Mouse (Mus musculus): Measurements from ENCODE around the gene Dph6.
"Not testable (repeated sequence)": the region's sequence is repeated elsewhere in the genome, so short reads cannot be mapped to it uniquely, and the experiment has no call there.

The Dph6 gene

DNA sequence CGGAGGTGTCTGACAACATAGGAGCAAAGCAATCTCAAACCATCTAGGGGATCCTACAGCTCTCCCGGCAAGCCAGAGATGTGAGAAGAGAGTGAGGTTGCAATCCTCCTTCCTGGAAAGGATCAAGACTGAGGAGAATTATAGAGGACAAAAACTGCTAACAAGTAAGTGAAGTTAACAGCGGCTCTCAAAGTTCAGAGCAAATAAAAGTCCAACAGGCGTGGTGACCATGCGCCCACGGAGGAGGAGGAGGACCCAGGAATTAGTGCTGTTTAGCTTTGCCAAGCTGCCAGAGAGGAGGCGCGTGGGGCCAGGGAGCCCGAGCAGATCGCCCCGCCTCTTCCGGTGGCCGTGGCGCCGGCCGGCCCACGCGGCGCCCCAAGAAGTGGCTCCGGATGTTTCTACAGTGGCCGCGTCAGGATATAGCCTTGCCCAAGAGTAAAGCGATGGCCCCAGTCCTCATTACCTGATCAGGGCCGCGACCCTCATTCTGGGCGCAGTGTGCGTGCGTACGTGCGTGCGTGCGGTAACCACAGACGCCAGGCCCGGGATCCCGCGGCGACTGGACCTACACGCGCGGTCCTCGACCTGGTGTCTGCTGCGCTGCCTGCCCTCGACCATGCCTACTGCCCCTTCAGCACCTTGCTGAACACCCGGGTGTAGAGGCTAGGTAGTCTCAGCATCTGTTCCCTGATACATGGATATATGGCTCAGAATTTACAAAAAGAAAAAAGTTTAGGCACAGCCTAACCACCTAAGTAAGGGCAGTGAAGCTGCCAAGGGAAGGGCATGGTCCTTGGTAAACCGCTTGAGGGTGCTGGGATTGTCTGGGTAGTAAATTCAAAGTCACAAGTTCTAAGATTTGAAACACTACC lies at the start of gene Dph6:
Gene Dph6, minus strand, starts transcription at position 600 of the 875 bp plus-strand sequence.
- DNase-seq (ENCODE audit: low read depth): peak; percentile 70

- no peak for DNase-seq (ENCODE audit: low read depth)
Measured at GRCm38 (mm10) chr2:114700966-114701685, 46.4 kb upstream of the Dph6 start.

DNA sequence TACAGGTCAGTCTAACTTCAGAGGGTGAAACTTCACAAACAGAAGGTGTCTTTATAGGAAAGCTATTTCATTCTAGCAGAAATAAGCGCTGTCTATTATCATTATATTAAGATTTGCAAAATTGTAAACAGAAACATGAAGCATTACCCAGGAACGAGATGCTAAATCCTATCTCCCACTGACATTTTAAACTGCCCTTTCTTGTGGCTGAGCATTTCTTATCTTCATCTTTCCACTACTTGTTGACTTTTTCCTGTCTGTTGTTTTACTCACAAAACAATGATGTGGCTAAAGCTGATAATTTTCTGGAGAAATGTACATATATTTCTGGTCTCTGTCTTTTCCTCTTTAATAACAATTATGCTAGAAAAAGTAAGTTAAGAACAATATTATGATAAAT lies 36.8 kb upstream of the Dph6 start:
- no peak for DNase-seq (ENCODE audit: low read depth)

DNA sequence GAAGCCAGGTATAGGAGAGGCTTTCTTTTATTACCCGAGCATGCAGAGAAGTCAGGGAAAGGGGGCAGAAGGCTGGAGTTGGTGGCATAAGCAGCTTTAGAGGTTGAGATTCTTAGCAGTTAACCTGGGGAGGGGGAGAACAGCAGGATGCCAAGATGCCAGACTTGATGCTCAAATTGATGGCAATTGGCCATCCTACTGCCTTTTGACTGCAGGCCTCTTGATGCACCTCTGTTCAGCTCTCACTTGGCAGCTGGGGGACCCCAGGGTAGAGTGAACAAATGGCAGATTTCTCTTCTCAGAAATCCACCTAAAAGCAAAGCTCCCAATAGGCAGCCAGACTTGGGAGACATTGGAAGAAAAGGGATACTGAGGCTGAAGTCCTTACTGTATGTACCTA lies 32.7 kb upstream of the Dph6 start:
- DNase-seq (ENCODE audit: low read depth): no peak

DNA sequence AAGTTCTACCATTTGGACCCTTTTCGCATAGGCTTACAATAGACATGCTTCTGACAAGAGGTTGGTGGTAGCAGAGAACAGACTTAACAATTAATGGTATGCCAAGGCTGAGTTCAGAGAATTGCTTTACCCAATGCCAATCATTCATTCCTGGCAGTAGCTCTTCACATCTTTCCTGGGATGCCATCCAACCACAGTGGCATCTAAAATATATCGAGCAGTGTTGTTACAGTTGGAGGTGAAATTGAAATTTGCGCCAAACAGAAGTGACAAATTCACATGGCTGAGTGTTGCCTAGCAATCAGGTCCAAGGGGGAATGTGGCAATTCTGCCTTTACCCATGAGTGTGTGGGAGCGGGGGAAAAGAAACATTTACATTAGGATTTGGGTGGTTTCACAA lies 32.3 kb upstream of the Dph6 start:
- no peak for DNase-seq (ENCODE audit: low read depth)

DNA sequence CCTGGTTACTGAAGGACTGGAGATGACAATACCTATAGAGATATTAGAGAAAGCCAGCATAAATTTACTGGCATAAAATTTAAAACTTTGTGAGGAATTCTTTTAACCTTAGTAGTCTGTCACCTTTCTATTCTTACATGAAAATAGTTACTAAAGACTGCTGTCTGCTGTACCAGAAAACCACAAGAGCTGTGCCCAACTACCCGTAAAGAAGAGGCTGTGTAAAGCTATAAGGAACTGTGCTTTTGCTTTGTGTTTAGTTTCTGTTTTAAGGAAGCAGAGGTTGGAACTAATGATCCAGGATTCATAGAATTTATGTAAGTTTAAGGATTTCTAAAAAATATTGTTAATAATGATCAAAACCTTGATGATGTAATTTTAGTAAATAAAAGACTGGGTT lies 19.1 kb upstream of the Dph6 start:
- DNase-seq (ENCODE audit: low read depth): no peak

GRCm38 (mm10) chr2:114670983-114671382 lies 16.2 kb upstream of the Dph6 start:
- no peak for DNase-seq (ENCODE audit: low read depth)

DNA sequence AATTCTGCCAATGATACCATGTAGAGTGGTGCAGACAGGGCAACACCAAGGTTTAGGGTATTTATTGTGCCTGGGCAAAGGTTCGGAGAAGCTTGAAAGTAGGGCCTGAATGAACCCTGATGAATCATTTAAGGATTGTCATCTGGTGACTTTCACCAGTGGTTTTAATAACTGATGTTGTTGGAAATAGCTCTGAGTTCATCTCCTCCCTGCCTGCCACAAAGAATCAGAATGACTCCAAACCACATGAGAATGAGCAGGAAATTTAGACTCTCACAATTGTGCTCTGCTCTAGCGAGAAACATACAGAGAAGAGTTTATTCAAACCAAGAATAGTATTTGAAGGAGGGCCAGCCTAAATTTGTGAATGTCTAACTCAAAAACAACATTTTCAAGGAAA lies 4.2 kb upstream of the Dph6 start:
- no peak for DNase-seq (ENCODE audit: low read depth)

DNA sequence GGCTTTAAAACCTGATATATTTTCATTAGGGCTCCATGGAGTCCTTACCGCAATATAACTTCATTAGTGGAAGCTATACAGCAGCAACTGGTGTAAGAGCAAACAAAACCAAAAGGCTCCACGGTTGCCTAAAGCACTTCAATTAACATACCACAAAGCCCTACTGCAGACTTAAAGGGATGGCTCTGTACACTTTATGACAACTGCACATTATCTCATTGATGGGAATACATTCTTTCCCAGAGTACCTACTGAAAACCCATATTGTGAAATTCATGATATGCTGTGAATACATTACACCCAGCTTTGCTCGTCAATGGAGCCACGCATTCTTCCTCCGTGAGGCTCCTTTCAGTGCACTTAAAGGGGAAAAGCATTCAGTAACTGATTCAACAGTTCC lies 8.5 kb downstream of the Dph6 start:
- no peak for DNase-seq (ENCODE audit: low read depth)

DNA sequence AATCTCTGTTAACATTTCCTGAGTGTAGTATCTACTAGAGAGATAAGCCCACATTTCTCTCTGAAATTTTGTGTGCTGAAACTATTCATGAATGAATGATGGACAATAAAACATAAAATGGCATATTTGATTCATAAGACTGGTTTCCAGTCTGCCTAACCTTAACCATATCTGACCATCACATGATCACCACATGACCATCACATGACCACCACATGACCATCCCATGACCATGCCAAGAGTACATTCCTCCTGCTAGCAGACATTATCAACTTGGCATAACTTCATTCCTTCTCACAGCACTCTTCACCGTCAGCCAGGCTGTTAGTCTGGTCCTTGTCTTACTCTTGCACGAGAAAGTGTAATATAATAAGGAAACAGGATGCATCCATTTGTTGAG lies 10.9 kb downstream of the Dph6 start:
- DNase-seq (ENCODE audit: low read depth): no peak

GRCm38 (mm10) chr2:114624683-114625082 lies 30.1 kb downstream of the Dph6 start:
- DNase-seq (ENCODE audit: low read depth): no peak

- no peak for DNase-seq (ENCODE audit: low read depth)
Measured at GRCm38 (mm10) chr2:114622550-114622939, 32.2 kb downstream of the Dph6 start.

DNA sequence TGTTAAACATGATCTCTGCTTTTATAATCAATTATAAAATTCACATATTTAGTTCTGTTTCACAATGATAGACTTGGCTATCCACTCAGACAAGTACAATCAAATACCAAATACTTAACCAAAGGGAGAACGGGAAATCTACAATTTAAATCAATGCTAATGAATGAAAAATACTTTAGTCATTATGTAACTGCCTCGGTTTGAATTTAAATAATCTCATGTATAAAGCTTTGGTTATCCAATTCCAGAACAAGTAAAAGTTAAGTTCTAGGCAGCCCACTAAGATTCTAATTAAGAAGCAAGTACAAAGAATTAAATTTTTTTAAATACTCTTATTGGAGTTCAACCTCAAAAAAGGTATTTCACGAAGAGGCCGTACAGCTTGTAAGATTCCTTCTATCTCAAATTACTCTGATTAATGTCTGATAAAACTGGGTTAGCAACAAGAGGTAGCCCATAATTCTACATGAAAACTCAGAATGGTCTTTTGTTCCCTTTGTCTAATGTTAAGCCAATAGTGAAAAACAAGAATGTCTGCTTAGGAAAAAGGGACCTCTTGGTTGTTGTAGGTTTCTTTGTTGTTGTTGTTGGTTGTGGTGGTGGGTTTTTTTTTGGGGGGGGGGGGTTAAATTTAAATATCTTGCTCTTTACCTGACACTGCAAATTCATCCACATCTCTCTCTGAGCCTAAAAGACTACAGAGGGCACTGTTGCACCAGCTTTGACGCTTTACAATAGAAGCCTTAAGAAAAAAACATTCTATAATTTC lies 32.8 kb downstream of the Dph6 start:
- peak; percentile 10 for DNase-seq (ENCODE audit: low read depth)

DNA sequence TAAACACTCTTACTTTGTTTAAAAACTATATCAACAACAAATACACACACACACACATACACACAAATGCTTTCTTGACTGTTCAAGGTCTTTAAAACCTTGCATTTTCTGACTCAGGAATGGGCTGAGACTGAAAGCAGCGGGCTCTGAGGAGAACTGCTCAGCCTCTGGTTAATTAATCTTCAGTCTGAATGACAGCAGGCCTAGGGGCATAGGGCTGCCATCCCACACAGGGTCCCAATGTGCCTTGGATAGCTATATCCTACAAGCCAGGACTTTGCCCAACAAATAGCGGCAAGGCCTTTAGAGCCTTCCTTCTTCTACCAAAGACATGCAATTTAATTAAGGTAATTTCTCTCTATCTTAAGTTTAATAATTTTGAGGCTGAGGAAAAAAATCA lies 43.2 kb downstream of the Dph6 start:
- DNase-seq (ENCODE audit: low read depth): no peak

- DNase-seq (ENCODE audit: low read depth): no peak
Measured at GRCm38 (mm10) chr2:114610110-114610509, 44.7 kb downstream of the Dph6 start.

DNA sequence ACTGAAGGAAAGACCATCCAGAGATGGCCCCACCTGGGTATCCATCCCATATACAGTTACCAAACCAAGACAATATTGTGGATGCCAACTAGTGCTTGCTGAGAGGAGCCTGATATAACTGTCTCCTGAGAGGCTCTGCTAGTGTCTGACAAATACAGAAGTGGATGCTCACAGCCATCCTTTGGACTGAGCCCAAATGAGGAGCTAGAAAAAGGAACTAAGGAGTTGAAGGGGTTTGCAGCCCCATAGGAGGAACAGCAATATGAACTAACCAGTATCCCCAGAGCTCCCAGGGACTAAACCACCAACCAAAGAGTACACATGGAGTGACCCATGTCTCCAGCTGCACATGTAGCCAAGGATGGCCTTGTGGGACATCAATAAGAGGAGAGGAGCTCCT lies 49.6 kb downstream of the Dph6 start:
- DNase-seq (ENCODE audit: low read depth): not testable (repeated sequence)

- DNase-seq (ENCODE audit: low read depth): no peak
Measured at GRCm38 (mm10) chr2:114601174-114601573, 53.6 kb downstream of the Dph6 start.

- no peak for DNase-seq (ENCODE audit: low read depth)
Measured at GRCm38 (mm10) chr2:114599793-114600192, 55.0 kb downstream of the Dph6 start.

DNA sequence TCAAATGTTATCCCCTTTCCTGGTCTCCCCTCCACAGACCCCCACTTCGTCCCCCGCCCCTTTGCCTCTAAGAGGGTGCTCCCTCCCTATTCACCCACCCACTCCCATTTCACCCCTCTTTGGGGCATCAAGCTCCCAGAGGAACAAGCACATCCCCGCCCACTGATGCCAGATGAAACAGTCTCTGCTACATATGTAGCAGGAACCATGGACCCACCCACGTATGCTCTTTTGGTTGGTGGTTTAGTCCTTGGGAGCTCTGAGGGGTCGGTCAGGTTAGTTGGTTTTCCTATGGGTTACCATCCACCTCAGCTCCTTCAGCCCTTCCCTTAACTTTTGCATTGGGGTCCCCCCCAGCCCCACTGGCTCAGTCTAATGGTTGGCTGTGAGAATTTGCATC lies 61.4 kb downstream of the Dph6 start:
- DNase-seq (ENCODE audit: low read depth): no peak

GRCm38 (mm10) chr2:114580714-114581113 lies 74.0 kb downstream of the Dph6 start:
- DNase-seq (ENCODE audit: low read depth): no peak

DNA sequence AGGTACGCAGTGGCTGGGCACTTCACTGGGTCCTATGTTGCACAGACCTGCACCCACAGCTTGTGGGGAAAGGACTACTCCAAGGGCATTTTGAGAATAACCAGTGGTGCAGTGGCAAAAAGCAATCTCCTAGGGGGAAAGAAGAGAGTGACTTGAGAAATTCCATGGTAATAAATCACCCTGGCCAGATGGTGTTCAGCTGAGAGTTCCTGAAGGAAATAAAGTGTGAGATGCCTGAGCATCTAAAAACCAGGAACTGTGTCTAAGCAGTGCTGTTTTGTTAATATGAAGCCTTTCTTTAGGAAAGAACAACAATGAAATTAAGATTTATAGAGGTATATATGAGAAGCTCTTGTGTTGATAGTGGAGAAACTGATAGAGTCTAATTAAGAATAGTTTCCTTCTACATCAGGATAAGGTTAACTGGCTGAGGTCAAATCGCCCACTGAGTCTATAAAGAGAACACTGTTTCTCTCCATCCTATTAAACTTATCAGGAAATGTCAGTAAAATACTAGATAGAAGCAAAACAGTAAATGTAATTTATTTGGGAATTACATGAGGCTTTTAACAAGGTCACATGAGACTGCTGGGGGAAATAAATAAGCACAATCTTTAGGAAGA lies 111.7 kb downstream of the Dph6 start:
- no peak for DNase-seq (ENCODE audit: low read depth)

- no peak for DNase-seq (ENCODE audit: low read depth)
Measured at GRCm38 (mm10) chr2:114542325-114542724, 112.4 kb downstream of the Dph6 start.

All from c-Kit-positive CD71-positive TER-119-negative erythroid progenitor cells, embryonic 14.5 days (primary cell).